Mouse (Mus musculus): ENCODE data around the gene Cdc14b.

Gene Cdc14b

DNA sequence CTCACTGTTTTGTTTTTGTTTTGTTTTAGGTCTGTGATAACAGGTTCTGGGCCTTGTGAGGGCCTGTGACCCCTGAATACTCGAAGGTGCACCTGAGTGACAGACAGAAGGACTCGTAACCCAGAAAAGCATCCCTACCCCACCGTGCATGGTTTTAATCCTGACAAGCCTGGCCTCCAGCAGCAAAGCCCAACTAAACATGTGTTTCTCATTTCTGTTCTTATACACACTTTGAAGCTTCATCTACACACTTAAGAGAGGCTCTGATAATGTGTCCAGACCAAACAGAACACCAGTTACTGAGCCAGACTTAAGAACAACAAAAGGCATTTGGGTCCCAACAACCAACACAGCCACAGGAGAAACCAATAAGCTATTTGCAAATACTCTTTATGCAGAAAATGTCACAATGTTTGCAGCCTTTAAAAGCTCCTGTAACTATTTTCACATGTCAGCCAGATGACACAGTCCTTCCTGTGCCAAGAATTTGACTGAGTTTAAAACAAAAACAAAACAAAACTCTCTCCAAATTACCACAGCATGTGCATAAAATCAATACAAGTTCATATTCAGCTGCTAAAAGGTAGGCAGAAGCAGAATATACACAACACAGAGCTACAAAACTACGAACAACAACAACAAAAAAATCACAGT lies 39.9 kb downstream of the Cdc14b start:
- DNase-seq: no peak

DNA sequence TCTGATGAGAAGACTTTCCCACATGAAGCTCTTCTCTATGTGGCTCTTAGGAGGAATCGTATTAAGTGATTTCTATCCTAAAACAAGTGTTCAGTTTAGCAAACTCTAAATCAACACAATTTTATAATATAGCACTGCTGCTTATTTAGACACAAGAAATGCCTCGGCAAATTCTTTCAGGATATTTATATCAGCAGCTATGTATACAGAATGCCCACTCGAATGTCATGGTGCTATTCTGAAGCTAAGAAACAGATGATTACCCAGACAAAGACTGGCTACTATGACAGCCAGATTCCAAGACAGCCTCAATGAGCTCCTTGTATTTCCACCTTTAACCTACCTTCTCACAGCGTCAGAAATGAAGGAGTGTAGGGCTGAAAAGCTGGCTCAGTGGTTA lies 42.0 kb downstream of the Cdc14b start:
- no peak for DNase-seq

DNA sequence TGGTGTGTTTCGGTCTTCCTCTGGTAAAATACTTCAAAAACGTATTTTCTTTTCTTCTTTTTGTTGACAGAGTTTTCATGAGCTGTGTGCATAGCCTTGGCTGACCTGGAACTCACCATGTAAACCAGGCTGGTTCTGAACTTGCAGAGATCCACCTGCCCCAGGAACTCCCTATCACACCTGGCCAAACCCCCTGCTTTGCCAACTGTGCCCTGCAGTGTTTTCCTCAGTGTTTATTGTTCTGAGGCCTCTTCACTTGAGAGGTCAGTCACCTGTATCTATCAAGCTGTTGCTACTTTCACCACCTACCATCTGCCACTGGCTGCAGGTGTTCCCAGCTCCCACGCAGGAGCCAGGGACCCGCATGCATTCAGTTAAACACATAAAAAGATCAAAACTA lies 48.4 kb downstream of the Cdc14b start:
- DNase-seq: no peak

- DNase-seq: no peak
These were observed 49.4 kb downstream of the Cdc14b start for GRCm38 (mm10) chr13:64225738-64226137.

DNA sequence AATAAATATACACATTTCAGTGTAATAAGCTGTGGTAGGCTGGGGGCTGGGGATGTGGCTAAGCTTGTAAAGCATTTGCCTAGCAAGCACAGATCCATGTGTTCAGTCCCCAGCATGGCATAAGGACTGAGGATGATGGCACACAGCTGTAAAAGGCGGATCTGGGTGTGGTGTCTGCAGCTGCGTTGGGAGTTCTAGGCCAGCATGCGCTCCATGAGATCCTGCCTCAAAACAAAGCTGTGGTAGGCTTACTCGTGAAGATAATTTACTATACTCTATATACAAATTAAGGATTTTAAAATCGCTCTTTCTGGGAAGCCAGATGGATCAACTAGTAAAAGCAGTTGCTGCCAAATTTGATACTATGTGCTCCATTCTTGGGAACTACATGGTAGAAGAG lies 60.2 kb downstream of the Cdc14b start:
- DNase-seq: no peak

DNA sequence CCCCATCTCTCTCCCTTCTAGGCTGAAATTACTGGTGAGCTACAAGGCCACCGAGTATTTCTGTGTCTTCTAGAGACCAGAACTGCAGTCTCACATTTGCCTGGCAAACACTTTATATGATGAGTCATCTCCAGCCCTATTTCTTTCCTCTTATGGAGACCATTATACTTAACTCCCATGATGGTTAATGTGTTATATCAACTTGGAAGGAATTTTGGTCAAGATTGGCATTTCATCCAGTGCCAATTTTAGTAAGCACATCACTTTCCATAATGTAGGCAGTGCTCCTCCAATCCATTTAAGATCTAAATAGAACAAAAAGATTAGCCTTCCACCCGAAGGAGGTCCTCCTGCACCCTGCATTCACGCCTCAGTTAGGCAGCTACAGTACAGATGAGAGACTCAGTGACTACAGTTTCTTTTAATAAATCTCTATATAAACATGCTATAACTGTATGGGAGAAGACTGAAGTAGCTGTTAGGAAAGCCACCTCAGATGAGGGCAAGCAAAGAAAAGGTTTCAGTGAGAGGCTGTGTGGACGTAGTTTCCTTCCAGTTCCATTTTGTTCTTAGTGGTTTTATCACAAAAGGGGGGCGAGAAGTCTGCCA lies 63.0 kb downstream of the Cdc14b start:
- no peak for DNase-seq

DNA sequence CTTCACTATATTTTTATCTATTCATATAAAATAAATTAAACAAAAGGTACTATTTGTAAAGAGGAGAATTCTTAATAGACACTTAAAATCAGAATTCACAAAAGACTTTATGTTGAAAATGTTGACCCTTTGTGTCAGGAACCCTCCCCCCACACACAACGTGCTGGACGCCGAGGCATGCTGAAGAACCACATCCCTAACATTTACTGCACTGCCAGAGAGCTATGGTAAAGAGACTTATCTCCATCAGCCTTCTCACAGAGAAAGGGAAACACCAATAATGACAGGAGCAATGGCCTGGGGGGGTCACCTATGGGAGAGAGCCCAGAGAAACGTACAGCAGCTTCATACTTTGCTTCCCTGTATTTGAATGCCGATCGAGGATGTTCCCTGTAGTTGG lies 66.9 kb downstream of the Cdc14b start:
- DNase-seq: no peak

GRCm38 (mm10) chr13:64205186-64205585 lies 69.9 kb downstream of the Cdc14b start:
- DNase-seq: no peak

GRCm38 (mm10) chr13:64204726-64205125 lies 70.4 kb downstream of the Cdc14b start:
- peak; percentile 62 for DNase-seq

GRCm38 (mm10) chr13:64200911-64201310 lies 74.2 kb downstream of the Cdc14b start:
- DNase-seq: no peak

GRCm38 (mm10) chr13:64198310-64198709 lies 76.8 kb downstream of the Cdc14b start:
- DNase-seq: no peak

- no peak for DNase-seq
These were observed 77.2 kb downstream of the Cdc14b start for GRCm38 (mm10) chr13:64197899-64198298.

DNA sequence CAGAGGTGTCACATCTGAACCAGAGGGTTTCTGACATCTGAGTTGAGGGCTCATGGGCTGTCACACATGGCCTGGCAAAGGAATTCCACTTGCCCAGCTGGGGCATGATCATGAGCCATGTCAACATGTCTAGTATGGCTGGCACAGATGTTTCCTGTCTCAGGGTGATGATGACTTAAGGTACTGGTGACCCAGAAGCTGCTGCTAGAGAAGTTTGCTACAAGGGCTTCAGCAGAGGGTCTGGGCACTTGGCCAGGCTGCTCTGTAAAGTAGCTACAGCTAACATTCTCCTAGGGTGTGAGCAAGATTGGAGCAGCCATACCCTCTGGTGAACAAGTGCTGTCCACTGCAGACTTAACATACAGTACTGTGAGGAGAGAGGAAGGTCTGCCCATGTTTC lies 88.0 kb downstream of the Cdc14b start:
- no peak for DNase-seq

DNA sequence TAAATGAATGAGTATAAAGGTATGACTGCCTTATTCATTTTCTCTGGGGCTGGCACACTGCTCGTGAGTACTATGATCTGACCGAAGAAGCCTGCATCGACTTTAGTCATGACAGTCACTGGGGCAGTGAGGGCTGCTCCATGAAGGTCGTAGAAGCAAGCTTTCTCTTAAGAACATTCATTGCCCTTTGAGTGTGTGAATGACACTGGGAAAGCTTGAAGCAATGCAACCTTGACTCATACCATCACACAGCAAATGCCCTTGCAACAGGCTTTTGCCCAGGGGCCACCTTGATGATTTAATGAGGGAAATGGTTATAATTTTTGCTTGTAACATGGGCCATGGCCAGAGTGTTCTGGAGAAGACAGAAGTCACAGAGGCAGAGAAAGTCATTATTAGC lies 88.6 kb downstream of the Cdc14b start:
- DNase-seq: no peak

- DNase-seq: no peak
These were observed 89.5 kb downstream of the Cdc14b start for GRCm38 (mm10) chr13:64185586-64185985.

DNA sequence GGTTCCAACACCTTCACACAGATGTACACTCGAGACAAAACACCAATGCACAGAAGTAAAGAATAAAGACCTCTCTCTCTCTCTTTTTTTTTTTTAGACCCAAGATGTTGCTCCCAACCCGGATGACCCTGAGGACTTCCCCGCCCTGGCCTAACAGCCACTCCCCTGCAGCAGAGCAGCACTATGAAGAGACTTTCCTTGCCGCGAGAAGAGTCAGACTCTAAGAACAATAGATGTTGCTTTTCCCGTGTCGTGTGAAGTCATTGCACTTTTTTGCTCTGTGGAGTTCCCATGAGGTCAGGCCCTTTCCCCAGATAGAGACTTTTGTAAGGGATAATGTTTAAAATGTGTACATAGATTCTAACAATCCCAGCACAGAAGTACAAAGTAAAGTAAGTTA lies 89.9 kb downstream of the Cdc14b start:
- DNase-seq: no peak

GRCm38 (mm10) chr13:64184361-64184760 lies 90.7 kb downstream of the Cdc14b start:
- no peak for DNase-seq

GRCm38 (mm10) chr13:64183583-64183982 lies 91.5 kb downstream of the Cdc14b start:
- no peak for DNase-seq

DNA sequence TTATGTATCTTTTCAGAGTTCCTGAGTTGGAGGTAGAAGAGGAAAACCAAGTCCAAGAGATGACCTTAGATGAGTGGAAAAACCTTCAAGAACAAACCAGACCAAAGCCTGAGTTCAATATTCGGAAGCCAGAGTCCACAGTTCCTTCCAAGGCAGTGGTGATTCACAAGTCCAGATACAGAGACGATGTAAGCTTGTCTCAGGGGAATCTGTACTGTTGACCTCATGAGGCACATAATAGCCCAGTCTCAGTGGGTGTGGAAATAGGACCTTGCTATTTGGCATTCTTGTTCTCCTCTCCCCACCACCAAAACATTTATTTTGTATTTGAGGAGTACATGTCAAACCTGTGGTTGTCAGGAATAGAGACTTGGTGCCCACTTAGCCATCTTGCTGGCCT lies 93.0 kb downstream of the Cdc14b start:
- DNase-seq: no peak

DNA sequence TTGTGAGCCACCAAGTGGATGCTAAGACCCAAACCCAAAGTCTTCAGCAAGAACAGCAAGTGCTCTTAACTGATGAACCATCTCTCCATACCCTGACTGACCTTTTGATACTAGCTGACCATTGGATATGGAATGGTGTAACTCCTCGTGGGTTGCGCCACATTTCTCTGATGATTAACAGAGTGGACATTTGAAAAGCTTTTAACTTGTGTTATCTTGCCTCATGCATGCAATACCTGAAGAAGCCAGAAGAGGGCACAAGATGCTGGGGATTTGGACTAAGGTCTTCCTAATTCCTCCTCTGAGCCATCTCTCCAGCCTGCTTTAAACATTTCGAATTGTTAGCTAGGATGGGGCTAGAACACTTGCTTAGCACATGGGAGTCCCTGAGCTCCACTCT lies 94.2 kb downstream of the Cdc14b start:
- peak; percentile 73 for DNase-seq

DNA sequence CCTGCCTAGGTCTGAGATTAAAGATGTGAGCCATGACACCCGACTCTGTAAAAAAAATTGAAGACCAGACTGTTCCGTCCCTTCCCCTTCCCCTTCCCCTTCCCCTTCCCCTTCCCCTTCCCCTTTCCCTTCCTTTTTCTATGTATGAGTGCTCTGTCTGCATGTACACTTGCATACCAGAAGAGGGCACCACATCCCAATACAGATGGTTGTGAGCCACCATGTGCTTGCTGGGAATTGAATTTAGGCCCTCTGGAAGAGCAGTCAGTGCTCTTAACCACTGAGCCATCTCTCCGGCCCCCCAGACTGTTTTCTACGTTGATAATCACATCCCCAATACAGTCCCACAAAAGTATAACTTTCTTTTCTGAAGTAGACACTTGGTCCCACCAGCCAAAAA lies 94.8 kb downstream of the Cdc14b start:
- no peak for DNase-seq

DNA sequence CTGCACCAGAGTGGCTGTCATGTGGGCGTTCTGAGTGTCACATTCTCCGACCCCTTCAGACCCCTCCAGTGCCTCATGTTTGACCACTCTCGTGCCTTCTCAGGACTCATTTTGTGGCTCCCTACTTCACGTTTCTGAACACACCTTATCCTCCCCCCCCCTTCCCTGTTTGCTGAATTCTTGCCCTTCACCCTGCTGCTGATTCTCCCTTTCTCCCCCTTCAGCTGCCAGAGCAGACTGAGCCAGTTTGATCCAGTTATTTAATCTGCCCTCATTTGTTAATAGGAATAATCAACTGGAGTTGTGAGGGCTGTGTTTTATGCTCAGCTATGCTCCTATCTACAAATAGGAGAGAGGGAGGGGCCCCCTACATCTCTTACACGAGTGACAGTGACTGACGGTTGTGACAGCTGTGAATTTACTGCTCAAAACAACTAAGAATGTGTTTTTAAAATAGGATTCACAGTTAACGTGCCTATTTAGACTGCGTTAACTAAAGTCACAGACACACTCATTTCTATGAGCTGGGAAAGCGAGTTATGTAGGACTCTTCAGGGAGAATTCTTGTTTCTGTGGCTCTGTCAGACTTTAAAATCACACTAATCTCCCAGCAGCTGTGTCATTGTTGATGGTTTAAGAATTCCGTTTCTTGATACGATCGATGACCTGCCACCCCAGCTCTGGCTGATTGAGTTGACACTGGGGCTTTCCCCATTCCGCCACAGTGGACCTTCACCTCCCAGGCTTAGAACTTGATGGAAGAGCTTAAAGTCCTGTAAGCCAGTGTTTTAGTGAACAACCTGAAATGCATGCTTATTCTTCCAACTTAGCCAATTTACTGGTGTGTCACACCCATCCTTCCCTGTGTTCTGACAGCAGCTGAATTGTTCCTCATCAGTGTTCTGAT lies 96.1 kb downstream of the Cdc14b start:
- DNase-seq: no peak

DNA sequence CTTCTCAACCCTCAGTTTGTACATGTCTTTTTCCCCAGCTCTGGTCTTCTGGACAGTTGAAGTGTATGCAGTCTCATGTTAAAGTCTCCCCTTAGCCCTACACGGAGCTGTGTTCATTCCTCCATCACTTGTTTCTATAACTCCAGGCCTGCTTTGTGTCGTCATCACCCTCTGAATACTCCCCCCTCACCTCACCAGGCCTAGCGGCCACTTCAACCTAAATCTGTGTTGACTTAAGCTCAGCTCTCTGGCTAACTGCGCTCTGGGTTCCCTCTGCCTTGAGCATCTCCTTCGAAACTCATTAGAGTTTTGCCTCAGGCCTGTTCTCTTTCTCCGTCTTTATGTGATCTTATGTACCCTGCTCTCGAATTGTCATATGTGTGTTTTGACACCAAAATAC lies 97.1 kb downstream of the Cdc14b start:
- no peak for DNase-seq

- no peak for DNase-seq
These were observed 105.3 kb downstream of the Cdc14b start for GRCm38 (mm10) chr13:64169746-64170145.
